Mouse (Mus musculus) testis, adult 2 months (tissue): Measurements from ENCODE around the gene Rsph3a. TPM values are rescaled to one million over a fixed set of nuclear protein-coding genes. Genes with fewer than 3 reads are reported as not detected.
"Not testable (repeated sequence)": the region's sequence is repeated elsewhere in the genome, so short reads cannot be mapped to it uniquely, and the experiment has no call there.

Experiments used
- H3K27ac ChIP-seq: fragments of 200-500 bp; 2 replicates; pipeline ENCODE4 v1.5.1; 2012; ENCODE audit warnings: low read depth, low read length; ENCODE audit not compliant: control insufficient read depth, insufficient read depth
- H3K27me3 ChIP-seq: fragments of 200-500 bp; 2 replicates; pipeline ENCODE4 v1.6.1; 2012; ENCODE audit warnings: mild to moderate bottlenecking, low read length, moderate library complexity; ENCODE audit not compliant: control insufficient read depth, insufficient read depth
- H3K36me3 ChIP-seq: fragments of 200-500 bp; 2 replicates; pipeline ENCODE4 v1.6.1; 2012; ENCODE audit warnings: mild to moderate bottlenecking, low read length; ENCODE audit not compliant: control insufficient read depth, insufficient read depth
- H3K4me1 ChIP-seq: fragments of 200-500 bp; 2 replicates; pipeline ENCODE4 v1.6.1; 2012; ENCODE audit warnings: low read length; ENCODE audit not compliant: control insufficient read depth, insufficient read depth
- H3K4me3 ChIP-seq: fragments of 200-500 bp; 2 replicates; pipeline ENCODE4 v1.5.1; 2012; ENCODE audit warnings: low read depth, mild to moderate bottlenecking, low read length, moderate library complexity, mixed read lengths; ENCODE audit not compliant: control insufficient read depth
- polyA plus RNA-seq: library from polyadenylated mRNA; depleted of rRNA; stranded (reverse); fragments of >200 nt; gene quantifications from 2 replicates; pipeline ENCODE4 v1.2.3, GENCODE M21; 2012; rRNA removed

Gene Rsph3a
- polyA plus RNA-seq, 1 experiment: 702 TPM

- not testable (repeated sequence) for H3K27me3 ChIP-seq, H3K4me1 ChIP-seq
Observed at GRCm38 (mm10) chr17:7983484-7983883, 38.1 kb downstream of the Rsph3a start.

GRCm38 (mm10) chr17:7985597-7985996 lies 40.2 kb downstream of the Rsph3a start:
- H3K27ac ChIP-seq, H3K4me3 ChIP-seq, H3K27me3 ChIP-seq, H3K4me1 ChIP-seq, H3K36me3 ChIP-seq: not testable (repeated sequence)

More at GRCm38 (mm10) chr17:7983484-7983883, 38.1 kb downstream of the Rsph3a start:
- H3K4me3 ChIP-seq, H3K36me3 ChIP-seq, H3K27ac ChIP-seq: not testable (repeated sequence)

- not testable (repeated sequence) for H3K36me3 ChIP-seq, H3K27ac ChIP-seq, H3K27me3 ChIP-seq, H3K4me3 ChIP-seq, H3K4me1 ChIP-seq
Observed at GRCm38 (mm10) chr17:7987038-7987437, 41.6 kb downstream of the Rsph3a start.

GRCm38 (mm10) chr17:8003248-8003647 lies 57.8 kb downstream of the Rsph3a start:
- H3K4me3 ChIP-seq, H3K27me3 ChIP-seq, H3K4me1 ChIP-seq, H3K36me3 ChIP-seq, H3K27ac ChIP-seq: not testable (repeated sequence)

GRCm38 (mm10) chr17:8006771-8007170 lies 61.4 kb downstream of the Rsph3a start:
- not testable (repeated sequence) for H3K36me3 ChIP-seq, H3K4me1 ChIP-seq, H3K4me3 ChIP-seq, H3K27ac ChIP-seq, H3K27me3 ChIP-seq

- H3K4me3 ChIP-seq, H3K27ac ChIP-seq, H3K36me3 ChIP-seq, H3K4me1 ChIP-seq, H3K27me3 ChIP-seq: not testable (repeated sequence)
Observed at GRCm38 (mm10) chr17:8009565-8009964, 64.2 kb downstream of the Rsph3a start.

- H3K4me1 ChIP-seq, H3K36me3 ChIP-seq, H3K27me3 ChIP-seq, H3K27ac ChIP-seq, H3K4me3 ChIP-seq: not testable (repeated sequence)
Observed at GRCm38 (mm10) chr17:8013974-8014373, 68.6 kb downstream of the Rsph3a start.

GRCm38 (mm10) chr17:8022675-8023074 lies 77.3 kb downstream of the Rsph3a start:
- not testable (repeated sequence) for H3K27me3 ChIP-seq, H3K36me3 ChIP-seq, H3K27ac ChIP-seq, H3K4me3 ChIP-seq, H3K4me1 ChIP-seq

GRCm38 (mm10) chr17:8027475-8028168 lies 82.2 kb downstream of the Rsph3a start:
- H3K4me3 ChIP-seq: not testable (repeated sequence)

More at GRCm38 (mm10) chr17:8027475-8028168, 82.2 kb downstream of the Rsph3a start:
- not testable (repeated sequence) for H3K4me1 ChIP-seq, H3K27ac ChIP-seq, H3K36me3 ChIP-seq, H3K27me3 ChIP-seq

Other genes with a start within 250 kb of the Rsph3a start
- 0.90 and 0.95 TPM in 2 replicates for gene Fndc1, start 118.3 kb upstream of the Rsph3a start, polyA plus RNA-seq
- 0.40 and 1.8 TPM in 2 replicates for gene Tagap, start 19.6 kb upstream of the Rsph3a start, polyA plus RNA-seq
- gene Gm49673, start 202.2 kb downstream of the Rsph3a start, polyA plus RNA-seq: 0.11 and 0.58 TPM in 2 replicates
- gene Rnaset2a, start 202.5 kb downstream of the Rsph3a start, polyA plus RNA-seq: 18.3 and 19.1 TPM in 2 replicates
- gene Fgfr1op, start 219.9 kb downstream of the Rsph3a start, polyA plus RNA-seq: 27.1 and 28.2 TPM in 2 replicates